Mouse (Mus musculus): ENCODE data around the gene Arhgap15.

- TF ChIP-seq POLR2A (IDR thresholded peaks at IDR 0.05; ENCODE audit: extremely low read depth, insufficient read depth, low read length) (no peak), CTCF (IDR thresholded peaks at IDR 0.05; ENCODE audit: low read depth, low read length) (no peak)
These were observed 8.0 kb downstream of the Arhgap15 start for GRCm38 (mm10) chr2:43756626-43757025.
